9 mouse cellular contexts compared by ENCODE assay signal in the genomic region with DNA sequence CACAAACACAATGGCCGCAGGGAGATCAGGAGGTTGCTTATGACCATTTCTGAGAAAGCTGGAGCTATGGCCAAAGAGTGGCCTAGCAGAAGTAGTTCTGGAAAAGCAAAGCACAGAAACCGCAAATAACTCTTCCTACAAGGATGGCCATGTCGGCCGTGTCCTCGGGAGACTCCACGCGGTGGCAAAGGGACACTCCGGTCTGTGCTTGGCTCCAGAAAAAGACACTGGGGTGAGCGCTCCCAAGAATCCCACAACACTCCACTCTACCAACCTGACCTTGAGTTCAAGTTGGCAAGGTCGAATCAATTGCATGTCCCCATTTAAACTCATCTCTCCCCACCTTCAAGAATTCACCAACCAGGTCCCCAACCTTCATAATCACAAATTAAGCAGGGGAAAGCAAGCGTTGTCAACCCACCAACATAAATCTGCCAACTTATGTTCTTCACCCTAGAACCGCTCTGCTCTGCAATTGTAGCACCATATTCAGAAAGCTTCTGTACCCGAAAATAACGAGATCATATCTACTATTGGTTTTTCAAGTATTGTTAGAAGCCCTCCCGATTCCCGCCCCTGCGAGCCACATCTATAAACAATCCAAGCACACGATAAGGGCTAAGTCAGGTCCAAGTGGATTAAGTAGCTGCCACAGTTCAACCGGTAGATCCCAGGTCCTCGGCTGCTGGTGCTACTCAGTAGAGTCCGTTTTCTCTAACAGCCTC. TPM values are rescaled to one million over a fixed set of nuclear protein-coding genes. Genes with fewer than 3 reads are reported as not detected.
A peak's percentile ranks its signal among the peaks of the same experiment; 100 is the strongest.
DNase-seq lines count a peak whose midpoint lies in the region; ATAC-seq lines count a peak whose summit lies in the region.
"Had no signal": no experiment of that assay in that cellular context is flagged by ENCODE, and none has a peak within 500 bp of the region (broad histone marks: within the 10 kb centered on the region; RNA-seq: fewer than 3 reads in every experiment).

No protein-coding gene starts in this region.

- no peak for ATAC-seq in kidney, embryonic 14.5 days (ENCODE audit: low FRiP score, low TSS enrichment)
- ATAC-seq in forebrain, embryonic 11.5 days (replicated peaks; ENCODE audit: low FRiP score): no peak
- ATAC-seq in hindbrain, embryonic 15.5 days (ENCODE audit: low FRiP score, low read depth): no peak

- DNase-seq in kidney, adult 8-10 months: no peak
- peak; percentile 25 for DNase-seq in adrenal gland, adult 18-20 months (ENCODE audit: low spot score in 2 of 2)
- DNase-seq in forebrain, embryonic 11.5 days (ENCODE audit: low spot score): no peak
- DNase-seq in ovary, adult 18-20 months (ENCODE audit: low spot score): no peak
- no peak for DNase-seq in left cerebral cortex, adult 11 months (ENCODE audit: low spot score)

- H3K4me1 ChIP-seq in kidney, embryonic 14.5 days (ENCODE audit: control insufficient read depth, insufficient read depth, low read length): peaks cover 19% of the 10 kb centered on the region; the same call in 1 of the 2 replicates
- peaks cover 22% of the 10 kb centered on the region; the same call in 1 of the 2 replicates for H3K4me1 ChIP-seq in forebrain, embryonic 11.5 days (replicated peaks; ENCODE audit: control insufficient read depth, insufficient read depth, low read length)
- peaks cover 34% of the 10 kb centered on the region for H3K4me1 ChIP-seq in hindbrain, embryonic 15.5 days (replicated peaks)

- peak overlapping the region; percentile 86; the same call in 1 of the 2 replicates for H3K9ac ChIP-seq in kidney, embryonic 14.5 days (ENCODE audit: low read depth, low read length)
- peak overlapping the region; percentile 82 for H3K9ac ChIP-seq in forebrain, embryonic 11.5 days (ENCODE audit: low read length)
- peak overlapping the region; percentile 58 for H3K9ac ChIP-seq in hindbrain, embryonic 15.5 days

- H3K36me3 ChIP-seq in kidney, embryonic 14.5 days (ENCODE audit: control insufficient read depth, insufficient read depth, low read length): no peaks in the 10 kb centered on the region
- H3K36me3 ChIP-seq in forebrain, embryonic 11.5 days (ENCODE audit: control insufficient read depth, insufficient read depth, low read length): no peaks in the 10 kb centered on the region
- no peaks in the 10 kb centered on the region for H3K36me3 ChIP-seq in hindbrain, embryonic 15.5 days
- no peaks in the 10 kb centered on the region for H3K36me3 ChIP-seq in macrophage (ENCODE audit: inconsistent target)

- H3K27ac ChIP-seq in kidney, embryonic 14.5 days (ENCODE audit: low read depth, low read length): 0 out of 2 replicates have a peak overlapping the region, but pooled peaks have one; percentile 82
- no peak overlapping the region for H3K27ac ChIP-seq in forebrain, embryonic 11.5 days (ENCODE audit: low read depth, low read length)
- peak overlapping the region; percentile 96 for H3K27ac ChIP-seq in hindbrain, embryonic 15.5 days (replicated peaks)
- no peak overlapping the region for H3K27ac ChIP-seq in macrophage

- H3K4me2 ChIP-seq in kidney, embryonic 14.5 days (replicated peaks; ENCODE audit: low read depth, low read length): peak overlapping the region; percentile 97
- H3K4me2 ChIP-seq in forebrain, embryonic 11.5 days (ENCODE audit: low read depth, low read length, severe bottlenecking): peak overlapping the region; percentile 93
- H3K4me2 ChIP-seq in hindbrain, embryonic 15.5 days: peak overlapping the region; percentile 89

- H3K27me3 ChIP-seq in kidney, embryonic 14.5 days (ENCODE audit: control insufficient read depth, insufficient read depth, low read length): no peaks in the 10 kb centered on the region
- H3K27me3 ChIP-seq in forebrain, embryonic 11.5 days (ENCODE audit: control insufficient read depth, insufficient read depth, low read length): no peaks in the 10 kb centered on the region
- H3K27me3 ChIP-seq in hindbrain, embryonic 15.5 days: no peaks in the 10 kb centered on the region
- H3K27me3 ChIP-seq: Patski had no signal

- no peaks in the 10 kb centered on the region for H3K9me3 ChIP-seq in kidney, embryonic 14.5 days (ENCODE audit: control insufficient read depth, low read length)
- no peaks in the 10 kb centered on the region for H3K9me3 ChIP-seq in forebrain, embryonic 11.5 days (ENCODE audit: control insufficient read depth, low read length)
- no peaks in the 10 kb centered on the region for H3K9me3 ChIP-seq in hindbrain, embryonic 15.5 days

- WGBS in kidney, embryonic 14.5 days: 9% methylated on average over 21 of the region's 21 CpGs
- WGBS in forebrain, embryonic 11.5 days: 11% methylated on average over 21 of the region's 21 CpGs
- 13% methylated on average over 21 of the region's 21 CpGs for WGBS in hindbrain, embryonic 15.5 days
- WGBS in macrophage (ENCODE audit: missing documents): 12% methylated on average over 21 of the region's 21 CpGs

- H3K79me2 ChIP-seq in macrophage (ENCODE audit: inconsistent target): no peaks in the 10 kb centered on the region

- peak overlapping the region; percentile 79 for H3K4me3 ChIP-seq in kidney, embryonic 14.5 days (ENCODE audit: low read length)
- peak overlapping the region; percentile 83 for H3K4me3 ChIP-seq in forebrain, embryonic 11.5 days (ENCODE audit: low read depth, low read length)
- peak overlapping the region; percentile 61 for H3K4me3 ChIP-seq in hindbrain, embryonic 15.5 days
- H3K4me3 ChIP-seq in macrophage (ENCODE audit: inconsistent target): peak overlapping the region; percentile 32

RNA-seq across cellular contexts. Expression of a gene that starts 1.4 kb away (rescaled TPM):
- polyA plus RNA-seq in kidney, embryonic 14.5 days (2014; fragmentation: Nextera tagmentation; extraction: Ambion mirVana): 5.4 and 7.5 TPM in 2 replicates
- 1 to 10 TPM; 1.4 to 3.4 TPM for total RNA-seq in adrenal gland, adult 18-20 months (2021)
- polyA plus RNA-seq in forebrain, embryonic 11.5 days (2014; fragmentation: Nextera tagmentation; extraction: Ambion mirVana): 10.4 and 14.1 TPM in 2 replicates
- 6.7 and 8.1 TPM in 2 replicates for polyA plus RNA-seq in hindbrain, embryonic 15.5 days (2015; fragmentation: Nextera tagmentation; extraction: Ambion mirVana)
- total RNA-seq in macrophage (2018; cell fraction: chromatin; rRNA removed): 1 to 10 TPM in 8 of 26 experiments, under 1 TPM in 7, not detected in 11; 0.36 to 6.6 (median 1.0) TPM
- 1 to 10 TPM in 13 of 26 experiments, under 1 TPM in 13; 0.03 to 6.3 (median 1.1) TPM for total RNA-seq in macrophage (2018; cell fraction: cytosol; rRNA removed)
- total RNA-seq in macrophage (2018; cell fraction: nucleus; rRNA removed): 1 to 10 TPM in 13 of 26 experiments, under 1 TPM in 6, not detected in 7; 0.25 to 4.3 (median 1.3) TPM
- 0.41 to 4.5 TPM (median 3.0 TPM) in 3 replicates for polyA plus RNA-seq in macrophage (2018)

RNA-seq across cellular contexts. Expression of a gene that starts 16.8 kb away (rescaled TPM):
- 5.7 and 6.6 TPM in 2 replicates for polyA plus RNA-seq in kidney, embryonic 14.5 days (2014; fragmentation: Nextera tagmentation; extraction: Ambion mirVana)
- total RNA-seq in adrenal gland, adult 18-20 months (2021): 1 to 10 TPM; 4.1 to 4.9 TPM
- polyA plus RNA-seq in forebrain, embryonic 11.5 days (2014; fragmentation: Nextera tagmentation; extraction: Ambion mirVana): 12.7 and 13.2 TPM in 2 replicates
- 19.1 and 21.1 TPM in 2 replicates for polyA plus RNA-seq in hindbrain, embryonic 15.5 days (2015; fragmentation: Nextera tagmentation; extraction: Ambion mirVana)
- total RNA-seq in macrophage (2018; cell fraction: chromatin; rRNA removed): 1 to 10 TPM in 5 of 26 experiments, under 1 TPM in 9, not detected in 12; 0.31 to 6.3 (median 0.81) TPM
- 1 to 10 TPM in 12 of 26 experiments, under 1 TPM in 14; 0.10 to 5.8 (median 0.95) TPM for total RNA-seq in macrophage (2018; cell fraction: cytosol; rRNA removed)
- total RNA-seq in macrophage (2018; cell fraction: nucleus; rRNA removed): 1 to 10 TPM in 7 of 26 experiments, under 1 TPM in 12, not detected in 7; 0.28 to 7.8 (median 0.94) TPM
- polyA plus RNA-seq in macrophage (2018): 0.36 to 3.2 TPM (median 1.3 TPM) in 3 replicates

RNA-seq across cellular contexts. Expression of a gene that starts 44.7 kb away (rescaled TPM):
- 23.9 and 38.1 TPM in 2 replicates for polyA plus RNA-seq in kidney, embryonic 14.5 days (2014; fragmentation: Nextera tagmentation; extraction: Ambion mirVana)
- 1 to 10 TPM; 4.2 to 4.8 TPM for total RNA-seq in adrenal gland, adult 18-20 months (2021)
- polyA plus RNA-seq in forebrain, embryonic 11.5 days (2014; fragmentation: Nextera tagmentation; extraction: Ambion mirVana): 44.1 and 48.4 TPM in 2 replicates
- polyA plus RNA-seq in hindbrain, embryonic 15.5 days (2015; fragmentation: Nextera tagmentation; extraction: Ambion mirVana): 5.8 and 6.6 TPM in 2 replicates
- total RNA-seq in macrophage (2018; cell fraction: chromatin; rRNA removed): 100 to 1,000 TPM in 17 of 26 experiments, 10 to 100 TPM in 8, 1 to 10 TPM in 1; 7.7 to 676 (median 183) TPM
- total RNA-seq in macrophage (2018; cell fraction: cytosol; rRNA removed): 100 to 1,000 TPM in 12 of 26 experiments, 10 to 100 TPM in 14; 20.1 to 192 (median 78.1) TPM
- total RNA-seq in macrophage (2018; cell fraction: nucleus; rRNA removed): 100 to 1,000 TPM in 19 of 26 experiments, 10 to 100 TPM in 7; 28.2 to 692 (median 204) TPM
- polyA plus RNA-seq in macrophage (2018): 95.1 to 159 TPM (median 112 TPM) in 3 replicates

RNA-seq across cellular contexts. Expression of a gene that starts 49.4 kb away (rescaled TPM):
- 7.8 and 15.8 TPM in 2 replicates for polyA plus RNA-seq in kidney, embryonic 14.5 days (2014; fragmentation: Nextera tagmentation; extraction: Ambion mirVana)
- 10 to 100 TPM; 17.0 to 20.7 TPM for total RNA-seq in adrenal gland, adult 18-20 months (2021)
- polyA plus RNA-seq in forebrain, embryonic 11.5 days (2014; fragmentation: Nextera tagmentation; extraction: Ambion mirVana): 24.3 and 26.1 TPM in 2 replicates
- 17.6 and 19.4 TPM in 2 replicates for polyA plus RNA-seq in hindbrain, embryonic 15.5 days (2015; fragmentation: Nextera tagmentation; extraction: Ambion mirVana)
- total RNA-seq in macrophage (2018; cell fraction: chromatin; rRNA removed): 10 to 100 TPM in 7 of 26 experiments, 1 to 10 TPM in 19; 2.3 to 18.2 (median 8.3) TPM
- total RNA-seq in macrophage (2018; cell fraction: cytosol; rRNA removed): 1 to 10 TPM; 3.5 to 6.7 (median 5.1) TPM
- 10 to 100 TPM in 2 of 26 experiments, 1 to 10 TPM in 24; 2.5 to 18.5 (median 5.6) TPM for total RNA-seq in macrophage (2018; cell fraction: nucleus; rRNA removed)
- 3.8 to 15.5 TPM (median 6.8 TPM) in 3 replicates for polyA plus RNA-seq in macrophage (2018)

Comparison
In these comparisons a context has a peak if more than half of its experiments do, and no peak if none do; other contexts are left out.
1. H3K27ac ChIP-seq: peak in kidney, embryonic 14.5 days (single experiment) and hindbrain, embryonic 15.5 days (single experiment); none in forebrain, embryonic 11.5 days (single experiment) and macrophage (single experiment).
2. H3K4me3 ChIP-seq: peak in every context shown above with its lines; median percentile 83 in forebrain, embryonic 11.5 days; 79 in kidney, embryonic 14.5 days; 61 in hindbrain, embryonic 15.5 days; 32 in macrophage.
3. DNase-seq: peak in adrenal gland, adult 18-20 months (2 of 2); none in kidney, adult 8-10 months (0 of 2), forebrain, embryonic 11.5 days (single experiment), ovary, adult 18-20 months (single experiment) and left cerebral cortex, adult 11 months (single experiment).
4. Peak in every context shown above with its lines, with median percentiles within 50 percentile points of each other: H3K4me2 ChIP-seq and H3K9ac ChIP-seq.